Mouse (Mus musculus): ENCODE measurements around the gene Hcn2. TPM values are rescaled to one million over a fixed set of nuclear protein-coding genes. Genes with fewer than 3 reads are reported as not detected.
"Not testable (repeated sequence)": the region's sequence is repeated elsewhere in the genome, so short reads cannot be mapped to it uniquely, and the experiment has no call there.

The Hcn2 gene
- polyA plus RNA-seq, 2 experiments from 2014 or later = not detected

- ATAC-seq = no peak
Measured at GRCm38 (mm10) chr10:79688720-79689119, 27.7 kb upstream of the Hcn2 start, which contains the start of gene Gzmm. Gene Gzmm, plus strand, starts transcription at chr10:79689020.

DNA sequence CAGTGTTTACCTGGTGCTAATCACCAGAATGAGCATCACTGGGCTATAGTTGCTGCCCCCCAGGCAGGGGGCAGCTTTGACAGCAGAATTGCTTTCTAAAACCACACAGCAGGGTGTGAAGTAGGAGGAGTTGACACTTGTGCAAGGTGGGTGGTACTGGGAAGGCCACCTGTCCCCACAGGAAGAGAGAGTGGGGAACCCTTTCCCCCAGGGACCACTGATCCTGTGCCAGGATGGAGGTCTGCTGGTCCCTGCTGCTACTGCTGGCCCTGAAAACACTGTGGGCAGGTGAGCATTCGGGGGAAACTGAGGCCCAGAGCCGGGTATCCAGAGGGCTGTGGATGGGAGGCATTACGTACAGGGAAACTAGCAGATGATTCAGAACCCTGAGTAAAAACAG is 27.3 kb upstream of the Hcn2 start:
- ATAC-seq = no peak

DNA sequence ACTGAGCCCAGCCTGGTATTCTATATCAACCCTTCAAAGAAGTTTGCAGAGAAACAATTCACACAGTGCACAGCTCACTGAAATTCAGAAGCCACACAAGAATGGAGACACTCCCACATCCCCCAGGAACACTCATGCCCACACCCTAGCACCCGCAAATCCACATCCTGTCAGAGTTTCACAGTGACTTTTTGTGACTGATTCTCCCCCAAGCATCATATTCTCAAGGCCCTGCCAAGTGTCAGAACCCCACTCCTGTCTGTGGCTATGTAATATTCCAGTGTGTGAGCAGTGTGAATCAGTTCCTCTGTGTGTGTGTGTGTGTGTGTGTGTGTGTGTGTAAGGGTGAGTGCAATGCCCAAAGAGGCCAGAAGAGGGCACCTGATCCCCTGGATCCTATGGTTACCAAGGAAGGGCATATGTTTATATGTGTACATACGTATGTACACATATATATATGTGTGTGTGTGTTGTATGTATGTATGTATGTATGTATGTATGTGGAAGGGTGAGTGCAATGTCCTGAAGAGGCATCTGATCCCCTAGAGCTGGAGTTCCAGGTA is 24.4 kb upstream of the Hcn2 start:
- no peak for ATAC-seq

DNA sequence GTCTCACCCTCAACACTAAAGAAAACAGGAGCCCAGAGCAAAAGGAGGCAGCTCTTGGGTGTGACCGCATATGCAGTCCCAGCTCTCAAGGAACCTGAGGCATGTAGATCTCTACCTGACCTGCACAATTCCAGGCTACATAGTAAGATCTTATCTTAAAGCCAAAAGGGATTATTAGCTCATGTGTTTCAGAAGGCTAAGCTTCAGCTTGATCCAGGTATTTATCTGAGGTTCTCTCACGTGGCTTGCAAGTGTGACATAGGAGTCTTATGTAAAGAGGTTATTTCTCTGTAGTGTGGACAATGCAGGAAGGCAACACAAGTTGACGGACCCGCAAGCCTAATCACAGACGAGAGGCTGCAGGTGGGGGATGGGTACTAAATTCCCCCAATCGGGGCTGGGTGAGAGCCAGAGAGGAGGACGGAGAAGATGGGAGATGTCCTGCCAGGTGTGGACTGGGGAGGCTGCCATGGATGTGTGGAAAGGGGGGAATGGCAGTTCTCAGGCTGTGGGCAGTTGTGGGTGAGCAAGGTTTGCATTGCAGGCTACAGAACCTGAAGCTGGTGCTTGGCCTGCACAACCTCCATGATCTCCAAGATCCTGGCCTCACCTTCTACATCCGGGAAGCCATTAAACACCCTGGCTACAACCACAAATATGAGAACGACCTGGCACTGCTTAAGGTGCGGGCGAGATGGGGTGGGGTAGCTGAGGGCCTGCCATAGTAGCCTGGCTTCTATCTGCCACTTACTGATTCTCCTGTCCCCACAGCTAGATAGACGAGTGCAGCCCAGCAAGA is 22.7 kb upstream of the Hcn2 start:
- ATAC-seq = no peak

GRCm38 (mm10) chr10:79694379-79694655 is 22.1 kb upstream of the Hcn2 start:
- no peak for ATAC-seq

GRCm38 (mm10) chr10:79695231-79696128 is 21.0 kb upstream of the Hcn2 start:
- ATAC-seq = peak; percentile 40

DNA sequence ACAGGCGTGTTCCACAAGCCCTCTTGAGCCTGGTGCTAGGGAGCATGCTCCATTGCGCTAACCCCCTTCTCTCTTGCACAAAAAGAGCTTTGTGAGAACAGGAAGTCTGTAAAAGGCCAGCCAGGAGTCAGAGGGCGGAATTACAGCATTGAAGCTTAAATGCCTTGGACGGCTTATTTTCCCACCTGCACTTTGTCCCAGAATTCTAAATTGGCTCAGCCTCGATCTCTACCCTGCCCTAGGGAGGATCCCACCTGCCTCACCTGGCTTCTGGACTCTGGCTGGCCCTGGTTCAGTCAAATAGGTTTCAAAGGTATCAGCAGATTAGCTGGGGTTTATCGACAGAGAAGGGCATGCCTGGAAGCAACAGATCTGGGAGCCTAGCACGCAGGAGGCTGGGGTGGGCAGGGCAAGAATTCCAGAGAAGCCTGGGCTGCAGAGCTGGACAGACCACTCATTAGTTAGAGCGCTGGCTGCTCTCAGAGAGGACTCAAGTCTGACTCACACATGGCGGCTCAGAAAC is 20.2 kb upstream of the Hcn2 start:
- ATAC-seq = no peak

GRCm38 (mm10) chr10:79697916-79698315 is 18.5 kb upstream of the Hcn2 start:
- no peak for ATAC-seq

DNA sequence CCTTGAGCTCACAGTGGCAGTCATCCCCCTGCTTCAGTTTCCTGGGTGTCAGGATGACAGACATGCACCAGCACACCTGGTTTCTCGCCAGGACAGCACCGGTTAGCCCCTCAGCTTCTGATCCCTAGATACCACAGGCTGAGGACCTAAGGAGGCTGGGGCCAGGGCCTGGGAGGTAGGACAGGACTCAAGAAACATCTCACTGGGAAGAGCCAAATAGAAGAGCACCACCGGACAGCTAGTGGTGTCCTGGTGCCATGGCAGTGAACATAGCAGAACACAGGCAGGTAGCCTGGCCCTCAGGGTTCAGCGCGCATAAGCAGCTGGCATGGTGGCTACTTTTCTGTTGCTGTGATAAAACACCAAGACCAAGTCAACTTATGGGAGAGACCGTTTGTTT is 18.0 kb upstream of the Hcn2 start:
- no peak for ATAC-seq

- ATAC-seq = no peak
Measured at GRCm38 (mm10) chr10:79700676-79701075, 15.8 kb upstream of the Hcn2 start.

GRCm38 (mm10) chr10:79701443-79702129 is 14.8 kb upstream of the Hcn2 start:
- ATAC-seq = no peak

- not testable (repeated sequence) for ATAC-seq
Measured at GRCm38 (mm10) chr10:79702970-79703369, 13.5 kb upstream of the Hcn2 start.

DNA sequence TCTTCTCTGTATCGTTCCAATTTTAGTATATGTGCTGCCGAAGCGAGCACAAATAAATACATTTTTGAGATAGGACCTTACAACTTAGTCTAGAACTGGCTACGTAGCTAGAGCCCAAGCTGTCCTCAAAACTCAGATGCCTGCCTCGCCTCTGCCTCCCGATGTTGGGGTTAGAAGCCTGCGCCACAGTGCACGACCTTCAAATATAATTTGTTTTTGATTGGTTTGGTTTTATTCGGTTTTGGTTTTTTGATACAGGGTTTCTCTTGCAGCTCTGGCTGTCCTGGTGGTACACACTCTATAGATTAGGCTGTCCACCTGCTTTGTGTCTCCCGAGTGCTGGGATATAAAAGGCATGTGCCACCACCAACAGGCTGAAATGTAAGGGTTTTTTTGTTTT is 12.9 kb upstream of the Hcn2 start:
- ATAC-seq = no peak

- ATAC-seq = peak; percentile 98
Measured at GRCm38 (mm10) chr10:79704065-79704969, 12.1 kb upstream of the Hcn2 start, which contains the start of gene Bsg. Gene Bsg, plus strand, starts transcription at chr10:79704491.

- ATAC-seq = no peak
Measured at GRCm38 (mm10) chr10:79704970-79705360, 11.5 kb upstream of the Hcn2 start.

- ATAC-seq = no peak
Measured at GRCm38 (mm10) chr10:79705951-79706350, 10.5 kb upstream of the Hcn2 start.

- ATAC-seq = no peak
Measured at GRCm38 (mm10) chr10:79706406-79707094, 9.9 kb upstream of the Hcn2 start.

DNA sequence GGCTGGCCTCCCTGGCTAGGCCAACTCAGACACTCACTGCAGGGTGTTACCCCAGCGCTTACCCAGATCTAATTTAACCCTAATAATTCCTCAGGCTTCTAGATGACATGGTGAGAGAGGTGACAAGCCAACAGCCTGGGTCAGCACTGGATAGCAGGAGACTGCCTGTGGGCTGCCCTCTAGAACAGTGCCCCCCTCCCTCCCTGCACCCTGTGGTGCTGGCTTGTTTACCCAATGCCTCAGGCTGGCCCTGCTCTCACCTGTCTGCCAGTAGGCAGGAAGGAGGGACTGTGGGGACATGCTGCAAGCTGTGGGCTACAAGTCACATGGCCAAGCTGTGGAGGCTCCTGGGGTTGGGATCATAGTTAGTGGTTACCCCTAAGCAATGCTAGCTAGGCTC is 9.3 kb upstream of the Hcn2 start:
- no peak for ATAC-seq

GRCm38 (mm10) chr10:79707759-79708158 is 8.7 kb upstream of the Hcn2 start:
- ATAC-seq = no peak

- ATAC-seq = no peak
Measured at GRCm38 (mm10) chr10:79708668-79709067, 7.8 kb upstream of the Hcn2 start.

DNA sequence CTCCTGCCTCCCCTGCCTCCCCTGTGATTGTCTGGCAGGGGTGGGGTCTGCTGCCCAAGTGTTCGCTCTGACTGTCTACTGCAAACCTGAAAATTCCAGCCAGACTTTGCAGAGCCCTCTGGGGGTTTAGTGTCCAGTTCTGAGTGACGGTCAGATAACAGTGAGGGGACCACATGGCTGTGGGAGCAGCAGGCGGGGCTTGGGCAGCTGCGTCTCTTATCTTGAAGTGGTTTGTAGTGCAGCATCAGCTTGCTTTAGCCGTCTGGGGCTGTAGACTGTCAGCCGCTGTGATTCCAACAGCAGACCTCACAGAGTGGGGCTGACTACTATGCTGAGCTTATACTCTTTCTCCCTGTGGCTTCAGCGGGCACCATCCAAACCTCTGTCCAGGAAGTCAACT is 7.1 kb upstream of the Hcn2 start:
- no peak for ATAC-seq
